Mouse (Mus musculus) cerebellum, adult 9-11 months (tissue): Measurements from ENCODE around the gene Zfp628.
"Not testable (repeated sequence)": the region's sequence is repeated elsewhere in the genome, so short reads cannot be mapped to it uniquely, and the experiment has no call there.

Source experiments
- DNase-seq: peaks from one replicate; pipeline ENCODE4 v3.0.0; 2022

Zfp628 gene

GRCm38 (mm10) chr7:4915007-4915665 is at the start of gene Zfp628:
Gene Zfp628, plus strand, starts transcription at chr7:4915217.
- DNase-seq = peak; percentile 95

- DNase-seq = peak; percentile 98
These were observed 49.2 kb upstream of the Zfp628 start for GRCm38 (mm10) chr7:4865579-4866493.

GRCm38 (mm10) chr7:4866631-4867180 is 48.3 kb upstream of the Zfp628 start:
- DNase-seq = no peak

GRCm38 (mm10) chr7:4870133-4870532 is 44.9 kb upstream of the Zfp628 start, which contains the start of gene Isoc2b:
Gene Isoc2b, minus strand, starts transcription at chr7:4870258.
- no peak for DNase-seq

- peak; percentile 94 for DNase-seq
These were observed 38.2 kb upstream of the Zfp628 start, which contains the start of gene Isoc2a for GRCm38 (mm10) chr7:4876753-4877221. Gene Isoc2a, plus strand, starts transcription at chr7:4877153.

- no peak for DNase-seq
These were observed 37.8 kb upstream of the Zfp628 start for GRCm38 (mm10) chr7:4877226-4877625.

- no peak for DNase-seq
These were observed 36.8 kb upstream of the Zfp628 start for GRCm38 (mm10) chr7:4878186-4878585.

- DNase-seq = not testable (repeated sequence)
These were observed 36.0 kb upstream of the Zfp628 start for GRCm38 (mm10) chr7:4879036-4879435.

- DNase-seq = no peak
These were observed 28.3 kb upstream of the Zfp628 start for GRCm38 (mm10) chr7:4886680-4887079.

GRCm38 (mm10) chr7:4895186-4895585 is 19.8 kb upstream of the Zfp628 start:
- DNase-seq = no peak

GRCm38 (mm10) chr7:4898851-4899648 is 16.0 kb upstream of the Zfp628 start:
- DNase-seq = peak; percentile 58

GRCm38 (mm10) chr7:4899649-4900522 is 15.1 kb upstream of the Zfp628 start:
- DNase-seq = no peak

GRCm38 (mm10) chr7:4900523-4900851 is 14.5 kb upstream of the Zfp628 start:
- no peak for DNase-seq

GRCm38 (mm10) chr7:4901171-4901570 is 13.8 kb upstream of the Zfp628 start:
- no peak for DNase-seq

- DNase-seq = no peak
These were observed 12.6 kb upstream of the Zfp628 start for GRCm38 (mm10) chr7:4902404-4902803.

GRCm38 (mm10) chr7:4906466-4906950 is 8.5 kb upstream of the Zfp628 start, which contains the start of gene Gm36210:
Gene Gm36210, minus strand, starts transcription at chr7:4906516.
- no peak for DNase-seq

- DNase-seq = peak; percentile 40
These were observed 3.5 kb upstream of the Zfp628 start for GRCm38 (mm10) chr7:4911561-4911960.

GRCm38 (mm10) chr7:4912248-4912647 is 2.8 kb upstream of the Zfp628 start:
- no peak for DNase-seq

GRCm38 (mm10) chr7:4915669-4916416 is 826 bp downstream of the Zfp628 start:
- DNase-seq = peak; percentile 69

GRCm38 (mm10) chr7:4917494-4917893 is 2.5 kb downstream of the Zfp628 start:
- peak; percentile 52 for DNase-seq

- peak; percentile 47 for DNase-seq
These were observed 3.7 kb downstream of the Zfp628 start for GRCm38 (mm10) chr7:4918681-4919080.
